Mouse (Mus musculus) neural tube, embryonic 11.5 days (tissue): ENCODE results near the gene Micu1. TPM values are rescaled to one million over a fixed set of nuclear protein-coding genes. Genes with fewer than 3 reads are reported as not detected.
"Not testable (repeated sequence)": the region's sequence is repeated elsewhere in the genome, so short reads cannot be mapped to it uniquely, and the experiment has no call there.

ENCODE experiments used
- ATAC-seq: fragments of 200-750 bp; cut with Nextera tagmentation; 2 replicates; pipeline ENCODE4 v1.8.0; 2017; ENCODE audit warnings: moderate number of reproducible peaks, mild to moderate bottlenecking, moderate TSS enrichment, moderate library complexity; ENCODE audit not compliant: insufficient read depth, low FRiP score, low TSS enrichment
- DNase-seq: peaks from one replicate; pipeline ENCODE4 v3.0.0-alpha.2; 2015; ENCODE audit warnings: low spot score
- H3K27ac ChIP-seq: fragments of 300-500 bp; sonication (generic); 2 replicates; pipeline ENCODE4 v1.5.1; 2014; ENCODE audit warnings: low read depth, mild to moderate bottlenecking, low read length
- H3K27me3 ChIP-seq: fragments of 300-500 bp; sonication (generic); 2 replicates; pipeline ENCODE4 v1.6.1; 2014; ENCODE audit warnings: mild to moderate bottlenecking, low read length, mixed read lengths; ENCODE audit not compliant: control insufficient read depth, insufficient read depth
- H3K36me3 ChIP-seq: fragments of 300-500 bp; sonication (generic); 2 replicates; pipeline ENCODE4 v1.6.1; 2014; ENCODE audit warnings: mild to moderate bottlenecking, low read length, moderate library complexity, mixed read lengths; ENCODE audit not compliant: control insufficient read depth, insufficient read depth
- H3K4me1 ChIP-seq: fragments of 300-500 bp; sonication (generic); 2 replicates; pipeline ENCODE4 v1.6.1; 2014; ENCODE audit warnings: low read length, mixed read lengths; ENCODE audit not compliant: control insufficient read depth, insufficient read depth
- H3K4me2 ChIP-seq: fragments of 300-500 bp; sonication (generic); 2 replicates; pipeline ENCODE4 v1.6.1; 2014; ENCODE audit warnings: low read depth, mild to moderate bottlenecking, moderate library complexity
- H3K4me3 ChIP-seq: fragments of 300-500 bp; sonication (generic); 2 replicates; pipeline ENCODE4 v1.5.1; 2014; ENCODE audit warnings: low read depth, low read length
- H3K9ac ChIP-seq: fragments of 300-500 bp; sonication (generic); 2 replicates; pipeline ENCODE4 v1.6.1; 2014; ENCODE audit warnings: mild to moderate bottlenecking, low read length
- H3K9me3 ChIP-seq: fragments of 300-500 bp; sonication (generic); 2 replicates; pipeline ENCODE4 v1.6.1; 2016; ENCODE audit warnings: low read length; ENCODE audit not compliant: control insufficient read depth
- WGBS: fragments of 180-500 bp; shearing (Covaris S2); extraction: QIAGEN DNeasy Blood & Tissue Kit; methylation state at CpG from one replicate; pipeline ENCODE4 v1.1.7; 2014; 5-methylcytosine and 5-hydroxymethylcytosine counted together
- polyA plus RNA-seq: library from polyadenylated mRNA; unstranded; fragments of >200 nt; fragmentation: Nextera tagmentation; extraction: Ambion mirVana; gene quantifications from 2 replicates; pipeline ENCODE4 v1.2.1, GENCODE M21; 2014

Gene Micu1
- polyA plus RNA-seq, 1 experiment from 2014 or later, result 68.0 TPM

DNA sequence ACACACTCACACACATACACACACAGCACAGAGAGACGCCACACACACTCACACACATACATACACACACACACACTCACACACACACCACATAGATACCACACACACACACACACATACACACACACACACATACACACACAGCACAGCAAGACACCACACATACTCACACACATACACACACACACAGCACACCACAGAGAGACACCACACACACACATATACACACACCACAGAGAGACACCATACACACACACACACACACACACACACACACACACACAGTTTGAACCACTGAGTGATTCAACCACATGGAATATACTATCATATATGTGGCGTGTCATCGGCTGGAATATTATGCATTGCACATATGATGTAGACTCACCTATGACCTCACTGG, 16.7 kb upstream of the Micu1 start:
- not testable (repeated sequence) for H3K27ac ChIP-seq, H3K9ac ChIP-seq, H3K4me1 ChIP-seq, H3K9me3 ChIP-seq, H3K4me3 ChIP-seq, H3K36me3 ChIP-seq, DNase-seq, H3K27me3 ChIP-seq, ATAC-seq, H3K4me2 ChIP-seq
- 95% methylated on average over 3 of the region's 3 CpGs for WGBS

DNA sequence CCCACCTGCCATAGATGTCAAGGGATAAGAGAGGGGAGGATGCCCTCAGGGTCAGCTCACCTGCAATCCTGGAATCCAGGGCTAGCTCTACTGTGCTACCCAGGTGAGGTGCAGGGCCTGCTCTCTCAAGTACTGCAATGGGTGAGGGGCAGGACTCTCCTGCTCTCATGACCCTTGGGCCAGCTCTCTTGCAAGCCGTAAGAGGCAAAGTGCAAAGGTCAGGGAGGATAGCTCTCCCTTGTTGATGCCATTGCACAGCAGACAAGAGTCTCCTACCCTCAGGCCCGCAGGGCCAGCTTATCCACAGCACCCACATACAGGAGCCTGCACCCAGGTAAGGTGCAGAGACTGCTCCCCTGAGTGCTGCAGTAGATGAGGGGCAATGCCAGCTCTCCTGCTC, 15.2 kb upstream of the Micu1 start:
- Histone ChIP-seq H3K36me3 (no peaks in the 10 kb centered on the region), H3K27ac (no peak overlapping the region), H3K4me2 (no peak overlapping the region), H3K9me3 (no peaks in the 10 kb centered on the region), H3K4me3 (no peak overlapping the region), H3K27me3 (no peaks in the 10 kb centered on the region), H3K9ac (no peak overlapping the region), H3K4me1 (no peaks in the 10 kb centered on the region)
- 0 out of 2 replicates have a peak, but pooled peaks have one; percentile 23 for ATAC-seq
- DNase-seq, result no peak
- 86% methylated on average over 2 of the region's 2 CpGs for WGBS

DNA sequence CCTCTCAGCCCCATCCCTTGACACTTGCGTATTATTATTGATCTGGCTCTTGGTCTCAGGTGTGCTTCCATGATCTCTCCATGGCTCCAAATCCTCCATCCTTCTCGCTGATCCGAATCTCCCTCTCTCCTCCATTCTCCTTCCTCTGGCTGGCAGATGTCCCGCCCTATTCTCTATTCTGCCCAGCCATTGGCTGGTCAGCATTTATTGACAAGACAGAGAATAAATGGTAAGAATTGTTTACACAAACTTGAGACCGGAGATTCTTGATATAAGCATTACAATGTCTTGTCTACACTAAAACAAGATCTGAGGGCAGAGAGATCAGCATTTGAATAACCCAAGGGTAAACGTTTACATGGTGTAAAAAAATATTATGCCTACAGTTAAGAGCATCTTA, 12.4 kb upstream of the Micu1 start:
- no peaks in the 10 kb centered on the region for H3K27me3 ChIP-seq
- ATAC-seq, result no peak
- WGBS, result 53% methylated on average over 6 of the region's 6 CpGs

DNA sequence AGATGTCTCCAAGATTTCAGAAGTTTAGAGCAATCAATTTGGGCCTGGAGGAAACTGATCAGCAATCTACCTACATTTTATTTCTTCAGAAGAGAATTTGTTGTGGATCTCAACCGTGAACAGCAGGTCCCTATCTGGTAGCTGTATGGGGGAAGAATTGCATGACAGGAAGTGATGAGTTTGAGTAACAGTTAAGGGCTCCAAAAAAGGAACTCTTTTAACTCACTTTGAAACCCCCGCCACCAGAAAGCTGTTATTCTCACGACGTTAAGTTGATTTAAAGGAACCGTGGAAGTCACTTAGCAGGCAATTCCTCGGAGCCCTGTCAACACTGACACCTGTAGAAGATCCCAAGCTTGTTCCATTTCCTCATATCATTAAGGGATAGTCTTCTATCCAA, 9.8 kb upstream of the Micu1 start:
- no peaks in the 10 kb centered on the region for H3K36me3 ChIP-seq
- H3K27me3 ChIP-seq, result no peaks in the 10 kb centered on the region
- no peak for ATAC-seq
- no peak overlapping the region for H3K4me2 ChIP-seq
- no peak overlapping the region for H3K9ac ChIP-seq
- 73% methylated on average over 6 of the region's 6 CpGs for WGBS
- no peaks in the 10 kb centered on the region for H3K4me1 ChIP-seq
- H3K27ac ChIP-seq, result no peak overlapping the region
- no peak overlapping the region for H3K4me3 ChIP-seq
- no peak for DNase-seq
- no peaks in the 10 kb centered on the region for H3K9me3 ChIP-seq

More for the DNA sequence above, 12.4 kb upstream of the Micu1 start:
- no peak for DNase-seq
- H3K4me1 ChIP-seq, result no peaks in the 10 kb centered on the region
- no peak overlapping the region for H3K27ac ChIP-seq
- H3K36me3 ChIP-seq, result no peaks in the 10 kb centered on the region
- no peaks in the 10 kb centered on the region for H3K9me3 ChIP-seq
- H3K9ac ChIP-seq, result no peak overlapping the region
- no peak overlapping the region for H3K4me2 ChIP-seq
- H3K4me3 ChIP-seq, result no peak overlapping the region

DNA sequence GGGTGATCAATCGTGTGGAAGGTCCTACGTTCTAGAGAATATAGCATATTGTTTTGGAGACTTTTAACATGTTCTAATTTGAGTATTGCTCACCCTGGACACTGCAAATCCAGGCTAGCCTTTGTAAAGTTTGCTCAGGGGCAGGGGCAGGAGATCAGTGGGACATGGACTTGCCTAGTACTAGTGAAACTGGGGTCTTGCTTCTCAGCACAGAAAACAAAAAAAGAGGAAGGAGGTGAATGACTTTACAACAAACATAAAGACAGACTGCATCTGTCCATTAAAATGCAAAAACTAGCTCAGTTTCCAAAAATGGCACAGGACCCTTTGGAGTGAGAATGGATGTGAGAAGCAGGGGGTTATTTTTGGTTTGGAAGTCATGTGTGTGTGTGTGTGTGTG, 8.2 kb upstream of the Micu1 start:
- Histone ChIP-seq H3K36me3 (no peaks in the 10 kb centered on the region), H3K4me2 (no peak overlapping the region), H3K9ac (no peak overlapping the region), H3K4me1 (no peaks in the 10 kb centered on the region), H3K4me3 (no peak overlapping the region), H3K27me3 (no peaks in the 10 kb centered on the region), H3K27ac (no peak overlapping the region), H3K9me3 (no peaks in the 10 kb centered on the region)
- no peak for ATAC-seq
- WGBS, result 89% methylated on average over 2 of the region's 2 CpGs
- no peak for DNase-seq

DNA sequence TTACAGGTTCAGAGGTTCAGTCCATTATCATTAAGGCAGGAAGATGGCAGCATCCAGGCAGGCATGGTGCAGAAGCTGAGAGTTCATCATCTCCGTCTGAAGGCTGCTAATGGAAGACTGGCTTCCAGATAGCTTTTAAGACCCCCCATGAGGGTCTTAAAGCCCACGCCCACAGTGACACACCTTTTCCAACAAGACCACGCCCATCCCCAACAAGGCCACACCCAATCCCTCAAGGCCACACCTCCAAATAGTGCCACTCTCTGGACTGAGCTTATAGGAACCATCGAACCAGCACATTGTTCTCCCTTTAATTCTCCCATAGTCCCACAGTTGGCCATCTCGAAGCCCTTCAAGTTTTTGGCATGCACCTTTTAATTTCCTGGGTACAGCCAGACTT, 2.8 kb upstream of the Micu1 start:
- Histone ChIP-seq H3K27ac (no peak overlapping the region), H3K4me2 (no peak overlapping the region), H3K9ac (no peak overlapping the region), H3K27me3 (no peaks in the 10 kb centered on the region), H3K4me3 (no peak overlapping the region), H3K9me3 (no peaks in the 10 kb centered on the region), H3K4me1 (peaks cover 6% of the 10 kb centered on the region), H3K36me3 (no peaks in the 10 kb centered on the region)
- ATAC-seq (no peak), DNase-seq (no peak)
- WGBS, result 76% methylated on average over 5 of the region's 5 CpGs

DNA sequence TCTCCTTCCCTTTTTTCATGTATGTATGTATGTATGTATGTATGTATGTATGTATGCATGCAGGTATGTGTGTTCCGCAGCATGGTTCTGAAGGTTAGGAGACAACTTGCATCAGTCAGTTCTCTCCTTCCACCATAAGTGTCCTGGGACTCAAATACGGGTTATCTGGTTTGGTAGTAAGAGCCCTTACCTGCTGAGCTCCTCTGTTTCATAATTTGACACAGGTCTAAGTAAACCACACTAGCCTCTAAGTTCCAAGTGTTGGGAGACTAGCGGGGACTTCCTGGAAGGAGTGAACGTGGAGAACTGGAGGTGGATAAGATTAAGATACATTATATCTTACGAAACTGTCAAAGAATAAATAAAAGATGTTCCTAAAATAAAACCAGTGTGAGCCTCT, 472 bp upstream of the Micu1 start:
- Histone ChIP-seq H3K9ac (no peak overlapping the region; the same call in 1 of the 2 replicates), H3K27ac (no peak overlapping the region), H3K4me2 (peak overlapping the region; percentile 83), H3K27me3 (no peaks in the 10 kb centered on the region), H3K9me3 (no peaks in the 10 kb centered on the region), H3K4me1 (peaks cover 6% of the 10 kb centered on the region), H3K36me3 (no peaks in the 10 kb centered on the region), H3K4me3 (peak overlapping the region; percentile 61)
- 53% methylated on average over 5 of the region's 5 CpGs for WGBS
- ATAC-seq (peak; percentile 14; the same call in 1 of the 2 replicates), DNase-seq (no peak)

DNA sequence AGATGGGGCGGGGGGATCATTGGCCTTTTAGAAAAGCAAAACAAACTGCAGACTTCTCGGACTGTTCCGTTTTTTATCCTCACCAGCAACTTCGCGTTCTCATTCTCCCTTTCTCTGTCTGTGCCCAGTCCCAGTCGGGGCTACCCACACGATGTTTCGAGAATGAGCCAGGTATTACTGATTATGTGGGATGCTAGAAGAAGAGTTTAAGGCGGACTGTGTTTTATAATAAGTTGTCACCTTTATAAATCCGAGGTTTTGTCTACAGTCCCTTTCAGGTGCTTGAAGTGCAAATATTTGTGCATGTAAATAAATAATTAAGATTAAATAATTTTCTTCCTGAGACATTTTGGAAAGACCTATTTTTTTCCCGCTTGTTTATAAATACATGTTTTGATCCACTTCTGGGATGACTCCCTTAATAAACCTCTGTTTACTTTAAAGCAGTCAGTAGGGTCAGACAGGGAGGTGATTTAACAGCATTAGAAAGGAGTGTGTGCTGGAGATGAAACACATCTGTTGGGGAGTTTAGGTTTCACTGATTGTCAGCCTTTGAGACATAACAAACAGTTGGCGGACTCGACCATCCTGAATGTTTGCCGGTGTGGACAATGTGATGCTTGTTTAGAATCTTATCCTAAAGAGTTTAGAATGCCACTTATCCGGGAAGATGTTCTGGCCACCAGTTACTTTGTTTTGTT, 933 bp downstream of the Micu1 start:
- Histone ChIP-seq H3K4me1 (peaks cover 6% of the 10 kb centered on the region), H3K4me2 (peak overlapping the region; percentile 83), H3K4me3 (peak overlapping the region; percentile 61), H3K27me3 (no peaks in the 10 kb centered on the region), H3K9me3 (no peaks in the 10 kb centered on the region), H3K36me3 (no peaks in the 10 kb centered on the region), H3K27ac (0 out of 2 replicates have a peak overlapping the region, but pooled peaks have one; percentile 35), H3K9ac (peak overlapping the region; percentile 62)
- 13% methylated on average over 15 of the region's 15 CpGs for WGBS
- DNase-seq, result peak; percentile 12
- no peak for ATAC-seq

DNA sequence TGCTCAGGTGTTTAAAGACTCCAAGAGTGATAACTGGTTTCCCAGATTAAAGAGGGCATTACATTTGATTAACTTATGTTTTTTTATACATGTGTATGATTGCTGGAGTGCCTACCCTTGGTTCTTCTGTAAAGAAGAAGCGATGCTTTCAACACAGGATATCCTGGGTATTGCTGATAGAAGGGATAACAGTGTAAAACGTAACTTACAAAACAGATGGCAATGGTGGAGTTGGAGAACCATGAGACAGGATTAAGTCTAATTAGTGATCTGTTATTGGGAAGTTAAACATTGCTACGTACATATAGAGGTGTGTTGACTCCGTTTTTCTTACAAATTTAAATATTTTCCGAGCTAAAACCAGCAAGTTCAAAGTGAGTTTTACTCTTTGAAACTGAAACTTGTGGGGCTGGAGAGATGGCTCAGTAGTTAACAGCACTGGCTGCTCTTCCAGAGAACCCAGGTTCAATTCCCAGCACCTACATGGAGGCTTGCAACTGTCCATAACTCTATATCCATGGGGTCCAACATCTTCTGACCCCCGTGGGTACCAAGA, 4.8 kb downstream of the Micu1 start:
- DNase-seq, result no peak
- Histone ChIP-seq H3K4me3 (no peak overlapping the region), H3K4me1 (peaks cover 6% of the 10 kb centered on the region), H3K27ac (no peak overlapping the region), H3K9ac (no peak overlapping the region), H3K9me3 (no peaks in the 10 kb centered on the region), H3K4me2 (no peak overlapping the region), H3K27me3 (no peaks in the 10 kb centered on the region), H3K36me3 (no peaks in the 10 kb centered on the region)
- 94% methylated on average over 6 of the region's 6 CpGs for WGBS
- ATAC-seq, result no peak
